Mouse (Mus musculus) small intestine, adult 2 months (tissue): Measurements from ENCODE around the gene Pik3c2a.

Source experiments
- CTCF ChIP-seq: fragments of 200-500 bp; IDR thresholded peaks from 2 replicates; pipeline ENCODE4 v1.5.1; 2012; ENCODE audit warnings: low read depth, mild to moderate bottlenecking, control low read depth, inconsistent platforms, low read length, moderate library complexity, mixed read lengths; ENCODE audit not compliant: insufficient replicate concordance, insufficient read length; ENCODE audit errors: extremely low read depth
- POLR2A ChIP-seq: fragments of 200-500 bp; IDR thresholded peaks from 2 replicates; pipeline ENCODE4 v1.6.1; 2012; ENCODE audit warnings: low read depth, mild to moderate bottlenecking, control low read depth, inconsistent platforms, low read length, moderate library complexity

DNA sequence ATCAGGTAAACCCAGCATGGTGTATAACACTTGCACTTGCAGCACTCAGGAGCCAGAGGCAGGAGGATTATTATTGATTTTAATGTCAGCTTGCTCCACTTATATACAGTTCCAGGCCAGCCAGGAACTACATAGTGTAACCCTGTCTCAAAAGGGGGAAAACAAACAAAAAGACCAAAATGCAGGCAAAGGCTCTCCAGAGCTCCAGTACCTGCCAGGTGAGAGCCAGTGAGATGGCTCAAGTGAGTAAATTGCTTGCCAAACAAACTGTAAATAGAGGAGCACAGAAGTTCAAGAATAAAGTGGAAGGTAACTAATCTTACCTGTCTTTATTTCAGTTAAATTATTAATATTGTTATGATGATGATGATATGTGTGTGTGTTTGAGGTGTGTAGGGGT lies 16.0 kb downstream of the Pik3c2a start:
- no peak for TF ChIP-seq CTCF
- no peak for TF ChIP-seq POLR2A
